Mouse (Mus musculus): ENCODE data around the gene Zfp36. TPM values are rescaled to one million over a fixed set of nuclear protein-coding genes. Genes with fewer than 3 reads are reported as not detected.

The Zfp36 gene
- total RNA-seq (2014; rRNA removed) (2.1 and 3.9 TPM in 2 replicates), polyA plus RNA-seq (2015; fragmentation: Nextera tagmentation; extraction: Ambion mirVana) (3.0 and 3.4 TPM in 2 replicates)

GRCm38 (mm10) chr7:28380237-28381016 lies at the start of gene Zfp36:
Gene Zfp36 (minus strand): TSS chr7:28380253.
- no peaks in the 10 kb centered on the region for H3K9me3 ChIP-seq (ENCODE audit: low read length)
- H3K27ac ChIP-seq = peak within 1 kb of the TSS; percentile 78
- ATAC-seq (no peak), DNase-seq (ENCODE audit: low spot score) (no peak)
- H3K9ac ChIP-seq (replicated peaks; ENCODE audit: low read length) = peak within 1 kb of the TSS; percentile 70
- TF ChIP-seq CTCF (IDR thresholded peaks at IDR 0.05; ENCODE audit: low read depth) = no peak
- H3K4me1 ChIP-seq (ENCODE audit: insufficient read depth, low read length) = peaks cover 12% of the 10 kb centered on the region
- H3K4me2 ChIP-seq (ENCODE audit: low read depth, low read length) = peak within 1 kb of the TSS; percentile 78
- H3K36me3 ChIP-seq (ENCODE audit: insufficient read depth, low read length) = no peaks in the 10 kb centered on the region
- 54% methylated on average over 17 of the region's 17 CpGs for WGBS
- H3K4me3 ChIP-seq (ENCODE audit: low read length) = peak within 1 kb of the TSS; percentile 55
- H3K27me3 ChIP-seq (ENCODE audit: insufficient read depth, low read length) = no peaks in the 10 kb centered on the region

- H3K9ac ChIP-seq (replicated peaks; ENCODE audit: low read length) = no peak overlapping the region
- no peak overlapping the region for H3K4me3 ChIP-seq (ENCODE audit: low read length)
- no peaks in the 10 kb centered on the region for H3K4me1 ChIP-seq (ENCODE audit: insufficient read depth, low read length)
- no peak overlapping the region for H3K4me2 ChIP-seq (ENCODE audit: low read depth, low read length)
- H3K36me3 ChIP-seq (ENCODE audit: insufficient read depth, low read length) = peaks cover 9% of the 10 kb centered on the region; the same call in 1 of the 2 replicates
- no peak for DNase-seq (ENCODE audit: low spot score)
- no peaks in the 10 kb centered on the region for H3K9me3 ChIP-seq (ENCODE audit: low read length)
- H3K27me3 ChIP-seq (ENCODE audit: insufficient read depth, low read length) = no peaks in the 10 kb centered on the region
- no peak for ATAC-seq
- TF ChIP-seq CTCF (IDR thresholded peaks at IDR 0.05; ENCODE audit: low read depth) = no peak
- H3K27ac ChIP-seq = no peak overlapping the region
Observed at GRCm38 (mm10) chr7:28427738-28428137, 47.7 kb upstream of the Zfp36 start.

- no peak for TF ChIP-seq CTCF (IDR thresholded peaks at IDR 0.05; ENCODE audit: low read depth)
- Histone ChIP-seq H3K4me1 (ENCODE audit: insufficient read depth, low read length) (no peaks in the 10 kb centered on the region), H3K9me3 (ENCODE audit: low read length) (no peaks in the 10 kb centered on the region), H3K4me2 (ENCODE audit: low read depth, low read length) (no peak overlapping the region), H3K4me3 (ENCODE audit: low read length) (no peak overlapping the region), H3K27ac (no peak overlapping the region), H3K27me3 (ENCODE audit: insufficient read depth, low read length) (no peaks in the 10 kb centered on the region), H3K36me3 (ENCODE audit: insufficient read depth, low read length) (peaks cover 20% of the 10 kb centered on the region; the same call in 1 of the 2 replicates), H3K9ac (replicated peaks; ENCODE audit: low read length) (no peak overlapping the region)
- 96% methylated on average over 1 of the region's 1 CpGs for WGBS
- no peak for ATAC-seq
- no peak for DNase-seq (ENCODE audit: low spot score)
Observed at GRCm38 (mm10) chr7:28423018-28423417, 43.0 kb upstream of the Zfp36 start.

GRCm38 (mm10) chr7:28419416-28419815 lies 39.4 kb upstream of the Zfp36 start:
- Histone ChIP-seq H3K4me2 (ENCODE audit: low read depth, low read length) (no peak overlapping the region), H3K27ac (no peak overlapping the region), H3K9ac (replicated peaks; ENCODE audit: low read length) (no peak overlapping the region), H3K4me3 (ENCODE audit: low read length) (no peak overlapping the region), H3K27me3 (ENCODE audit: insufficient read depth, low read length) (no peaks in the 10 kb centered on the region), H3K9me3 (ENCODE audit: low read length) (no peaks in the 10 kb centered on the region), H3K4me1 (ENCODE audit: insufficient read depth, low read length) (no peaks in the 10 kb centered on the region), H3K36me3 (ENCODE audit: insufficient read depth, low read length) (peaks cover 20% of the 10 kb centered on the region; the same call in 1 of the 2 replicates)
- no peak for DNase-seq (ENCODE audit: low spot score)
- TF ChIP-seq CTCF (IDR thresholded peaks at IDR 0.05; ENCODE audit: low read depth) = no peak
- no peak for ATAC-seq
- WGBS = 95% methylated on average over 2 of the region's 2 CpGs

GRCm38 (mm10) chr7:28418096-28418670 lies 38.1 kb upstream of the Zfp36 start:
- Histone ChIP-seq H3K9me3 (ENCODE audit: low read length) (no peaks in the 10 kb centered on the region), H3K4me1 (ENCODE audit: insufficient read depth, low read length) (no peaks in the 10 kb centered on the region), H3K4me2 (ENCODE audit: low read depth, low read length) (no peak overlapping the region), H3K4me3 (ENCODE audit: low read length) (no peak overlapping the region), H3K27ac (0 out of 2 replicates have a peak overlapping the region, but pooled peaks have one; percentile 20), H3K27me3 (ENCODE audit: insufficient read depth, low read length) (no peaks in the 10 kb centered on the region), H3K9ac (replicated peaks; ENCODE audit: low read length) (no peak overlapping the region), H3K36me3 (ENCODE audit: insufficient read depth, low read length) (peaks cover 26% of the 10 kb centered on the region)
- TF ChIP-seq CTCF (IDR thresholded peaks at IDR 0.05; ENCODE audit: low read depth) = no peak
- 54% methylated on average over 8 of the region's 8 CpGs for WGBS
- peak; percentile 68 for ATAC-seq
- peak; percentile 37 for DNase-seq (ENCODE audit: low spot score)

GRCm38 (mm10) chr7:28417368-28417767 lies 37.3 kb upstream of the Zfp36 start:
- Histone ChIP-seq H3K9ac (replicated peaks; ENCODE audit: low read length) (no peak overlapping the region), H3K9me3 (ENCODE audit: low read length) (no peaks in the 10 kb centered on the region), H3K4me3 (ENCODE audit: low read length) (no peak overlapping the region), H3K4me1 (ENCODE audit: insufficient read depth, low read length) (no peaks in the 10 kb centered on the region), H3K27me3 (ENCODE audit: insufficient read depth, low read length) (no peaks in the 10 kb centered on the region), H3K4me2 (ENCODE audit: low read depth, low read length) (no peak overlapping the region), H3K27ac (peak overlapping the region; percentile 20; the same call in 1 of the 2 replicates), H3K36me3 (ENCODE audit: insufficient read depth, low read length) (peaks cover 25% of the 10 kb centered on the region)
- TF ChIP-seq CTCF (IDR thresholded peaks at IDR 0.05; ENCODE audit: low read depth) = peak; percentile 37; the same call in 1 of the 2 replicates
- no peak for DNase-seq (ENCODE audit: low spot score)
- no peak for ATAC-seq

- no peak overlapping the region for H3K9ac ChIP-seq (replicated peaks; ENCODE audit: low read length)
- H3K27ac ChIP-seq = no peak overlapping the region
- 0 out of 2 replicates have a peak, but pooled peaks have one; percentile 14 for TF ChIP-seq CTCF (IDR thresholded peaks at IDR 0.05; ENCODE audit: low read depth)
- peaks cover 31% of the 10 kb centered on the region for H3K36me3 ChIP-seq (ENCODE audit: insufficient read depth, low read length)
- no peak overlapping the region for H3K4me3 ChIP-seq (ENCODE audit: low read length)
- no peak for ATAC-seq
- H3K4me2 ChIP-seq (ENCODE audit: low read depth, low read length) = no peak overlapping the region
- H3K4me1 ChIP-seq (ENCODE audit: insufficient read depth, low read length) = no peaks in the 10 kb centered on the region
- no peaks in the 10 kb centered on the region for H3K9me3 ChIP-seq (ENCODE audit: low read length)
- WGBS = 90% methylated on average over 4 of the region's 4 CpGs
- DNase-seq (ENCODE audit: low spot score) = no peak
- no peaks in the 10 kb centered on the region for H3K27me3 ChIP-seq (ENCODE audit: insufficient read depth, low read length)
Observed at GRCm38 (mm10) chr7:28412826-28413225, 32.8 kb upstream of the Zfp36 start.

Measured in hindbrain, postnatal 0 days (tissue).